Mouse (Mus musculus) liver, embryonic 13.5 days (tissue): ENCODE measurements at regions not wholly inside any gene's neighbourhood (a gene's known extent, or its start where the extent isn't known, plus 50 kb on each side); places are given as distances from the start of the nearest gene placed in this dataset.
"Not testable (repeated sequence)": the region's sequence is repeated elsewhere in the genome, so short reads cannot be mapped to it uniquely, and the experiment has no call there.

Source experiments
- ATAC-seq: fragments of 200-750 bp; cut with Nextera tagmentation; 2 replicates; pipeline ENCODE4 v1.8.0; 2017; ENCODE audit warnings: low read depth, mild to moderate bottlenecking, moderate number of reproducible peaks, moderate library complexity
- DNase-seq: peaks from one replicate; pipeline ENCODE4 v3.0.0; 2022
- H3K27ac ChIP-seq: fragments of 300-500 bp; sonication (generic); 2 replicates; pipeline ENCODE4 v1.5.1; 2015; ENCODE audit warnings: moderate library complexity, mild to moderate bottlenecking, inconsistent platforms
- H3K27me3 ChIP-seq: fragments of 300-500 bp; sonication (generic); 2 replicates; pipeline ENCODE4 v1.6.1; 2015; ENCODE audit warnings: mild to moderate bottlenecking, inconsistent platforms
- H3K36me3 ChIP-seq: fragments of 300-500 bp; sonication (generic); 2 replicates; pipeline ENCODE4 v1.6.1; 2015; ENCODE audit warnings: mild to moderate bottlenecking, inconsistent platforms
- H3K4me1 ChIP-seq: fragments of 300-500 bp; sonication (generic); replicated peaks from 2 replicates; pipeline ENCODE4 v1.6.1; 2015; ENCODE audit warnings: inconsistent platforms
- H3K4me2 ChIP-seq: fragments of 300-500 bp; sonication (generic); 2 replicates; pipeline ENCODE4 v1.6.1; 2015; ENCODE audit warnings: inconsistent platforms, mild to moderate bottlenecking, moderate library complexity
- H3K4me3 ChIP-seq: fragments of 300-500 bp; sonication (generic); replicated peaks from 2 replicates; pipeline ENCODE4 v1.5.1; 2015; ENCODE audit warnings: mild to moderate bottlenecking, inconsistent platforms
- H3K9ac ChIP-seq: fragments of 300-500 bp; sonication (generic); 2 replicates; pipeline ENCODE4 v1.6.1; 2015; ENCODE audit warnings: mild to moderate bottlenecking, inconsistent platforms
- H3K9me3 ChIP-seq: fragments of 300-500 bp; sonication (generic); replicated peaks from 2 replicates; pipeline ENCODE4 v1.6.1; 2016; ENCODE audit warnings: inconsistent platforms
- WGBS: fragments of 180-500 bp; shearing (Covaris S2); methylation state at CpG from one replicate; pipeline ENCODE4 v1.1.7; 2015; ENCODE audit not compliant: insufficient replicate concordance; 5-methylcytosine and 5-hydroxymethylcytosine counted together

GRCm38 (mm10) chr7:64101679-64102078 is 52.0 kb upstream of the Trpm1 start:
- no peak overlapping the region for H3K27ac ChIP-seq
- DNase-seq (no peak), ATAC-seq (no peak)
- no peaks in the 10 kb centered on the region for H3K4me1 ChIP-seq
- H3K4me2 ChIP-seq, result no peak overlapping the region
- 77% methylated on average over 1 of the region's 1 CpGs for WGBS
- H3K36me3 ChIP-seq, result no peaks in the 10 kb centered on the region
- H3K9me3 ChIP-seq, result no peaks in the 10 kb centered on the region
- H3K4me3 ChIP-seq, result no peak overlapping the region
- no peaks in the 10 kb centered on the region for H3K27me3 ChIP-seq
- no peak overlapping the region for H3K9ac ChIP-seq

- Histone ChIP-seq H3K27me3 (no peaks in the 10 kb centered on the region), H3K27ac (no peak overlapping the region), H3K9ac (no peak overlapping the region), H3K9me3 (no peaks in the 10 kb centered on the region), H3K4me1 (no peaks in the 10 kb centered on the region), H3K4me3 (no peak overlapping the region), H3K4me2 (no peak overlapping the region), H3K36me3 (no peaks in the 10 kb centered on the region)
- DNase-seq, result no peak
- WGBS, result 77% methylated on average over 3 of the region's 3 CpGs
- no peak for ATAC-seq
These were observed 54.0 kb upstream of the Trpm1 start for GRCm38 (mm10) chr7:64099606-64100005.

GRCm38 (mm10) chr7:64090067-64090466 is 63.6 kb upstream of the Trpm1 start:
- no peaks in the 10 kb centered on the region for H3K27me3 ChIP-seq
- no peak for DNase-seq
- H3K4me2 ChIP-seq, result no peak overlapping the region
- H3K4me3 ChIP-seq, result no peak overlapping the region
- H3K36me3 ChIP-seq, result no peaks in the 10 kb centered on the region
- H3K27ac ChIP-seq, result no peak overlapping the region
- H3K9me3 ChIP-seq, result 0 out of 2 replicates have a peak, but pooled peaks cover 2% of the 10 kb centered on the region
- no peak overlapping the region for H3K9ac ChIP-seq
- no peak for ATAC-seq
- H3K4me1 ChIP-seq, result no peaks in the 10 kb centered on the region
- WGBS, result 60% methylated on average over 1 of the region's 1 CpGs

GRCm38 (mm10) chr7:64089034-64089433 is 64.6 kb upstream of the Trpm1 start:
- ATAC-seq (no peak), DNase-seq (no peak)
- no peak overlapping the region for H3K4me3 ChIP-seq
- WGBS, result 66% methylated on average over 5 of the region's 5 CpGs
- no peaks in the 10 kb centered on the region for H3K4me1 ChIP-seq
- no peaks in the 10 kb centered on the region for H3K27me3 ChIP-seq
- H3K9me3 ChIP-seq, result 0 out of 2 replicates have a peak, but pooled peaks cover 2% of the 10 kb centered on the region
- no peak overlapping the region for H3K4me2 ChIP-seq
- no peaks in the 10 kb centered on the region for H3K36me3 ChIP-seq
- H3K27ac ChIP-seq, result no peak overlapping the region
- no peak overlapping the region for H3K9ac ChIP-seq

GRCm38 (mm10) chr7:64083978-64084377 is 69.7 kb upstream of the Trpm1 start:
- not testable (repeated sequence) for H3K27ac ChIP-seq, H3K36me3 ChIP-seq, H3K27me3 ChIP-seq, H3K4me3 ChIP-seq, H3K9ac ChIP-seq, DNase-seq, H3K9me3 ChIP-seq, H3K4me2 ChIP-seq, H3K4me1 ChIP-seq, ATAC-seq
- WGBS, result 32% methylated on average over 1 of the region's 1 CpGs

- H3K4me3 ChIP-seq, result no peak overlapping the region
- 61% methylated on average over 5 of the region's 5 CpGs for WGBS
- ATAC-seq (no peak), DNase-seq (no peak)
- no peaks in the 10 kb centered on the region for H3K36me3 ChIP-seq
- no peaks in the 10 kb centered on the region for H3K4me1 ChIP-seq
- H3K4me2 ChIP-seq, result no peak overlapping the region
- no peak overlapping the region for H3K27ac ChIP-seq
- no peaks in the 10 kb centered on the region for H3K27me3 ChIP-seq
- H3K9ac ChIP-seq, result no peak overlapping the region
- H3K9me3 ChIP-seq, result peaks cover 8% of the 10 kb centered on the region; the same call in 1 of the 2 replicates
These were observed 71.0 kb upstream of the Trpm1 start for GRCm38 (mm10) chr7:64082651-64083050.

- WGBS, result 73% methylated on average over 3 of the region's 3 CpGs
- DNase-seq (no peak), ATAC-seq (no peak)
- no peaks in the 10 kb centered on the region for H3K36me3 ChIP-seq
- H3K27me3 ChIP-seq, result no peaks in the 10 kb centered on the region
- H3K4me3 ChIP-seq, result no peak overlapping the region
- H3K4me1 ChIP-seq, result no peaks in the 10 kb centered on the region
- H3K9ac ChIP-seq, result no peak overlapping the region
- H3K9me3 ChIP-seq, result peaks cover 8% of the 10 kb centered on the region; the same call in 1 of the 2 replicates
- H3K4me2 ChIP-seq, result no peak overlapping the region
- H3K27ac ChIP-seq, result no peak overlapping the region
These were observed 71.4 kb upstream of the Trpm1 start for GRCm38 (mm10) chr7:64082201-64082600.

GRCm38 (mm10) chr7:64081618-64082017 is 72.0 kb upstream of the Trpm1 start:
- DNase-seq, result no peak
- WGBS, result 31% methylated on average over 2 of the region's 2 CpGs

GRCm38 (mm10) chr7:64081019-64081418 is 72.6 kb upstream of the Trpm1 start:
- ATAC-seq (no peak), DNase-seq (no peak)
- Histone ChIP-seq H3K27ac (no peak overlapping the region), H3K4me1 (no peaks in the 10 kb centered on the region), H3K36me3 (no peaks in the 10 kb centered on the region), H3K4me3 (no peak overlapping the region), H3K27me3 (no peaks in the 10 kb centered on the region), H3K4me2 (no peak overlapping the region), H3K9ac (no peak overlapping the region), H3K9me3 (peaks cover 8% of the 10 kb centered on the region; the same call in 1 of the 2 replicates)
- WGBS, result 53% methylated on average over 2 of the region's 2 CpGs

More at GRCm38 (mm10) chr7:64081618-64082017, 72.0 kb upstream of the Trpm1 start:
- Histone ChIP-seq H3K4me1 (no peaks in the 10 kb centered on the region), H3K27ac (no peak overlapping the region), H3K27me3 (no peaks in the 10 kb centered on the region), H3K9ac (no peak overlapping the region), H3K36me3 (no peaks in the 10 kb centered on the region), H3K9me3 (peaks cover 8% of the 10 kb centered on the region; the same call in 1 of the 2 replicates), H3K4me3 (no peak overlapping the region), H3K4me2 (no peak overlapping the region)
- ATAC-seq, result no peak

- H3K4me3 ChIP-seq, result no peak overlapping the region
- ATAC-seq, result no peak
- H3K9me3 ChIP-seq, result peaks cover 8% of the 10 kb centered on the region; the same call in 1 of the 2 replicates
- WGBS, result 73% methylated on average over 3 of the region's 3 CpGs
- no peaks in the 10 kb centered on the region for H3K4me1 ChIP-seq
- no peak overlapping the region for H3K9ac ChIP-seq
- no peak overlapping the region for H3K27ac ChIP-seq
- no peak for DNase-seq
- H3K27me3 ChIP-seq, result no peaks in the 10 kb centered on the region
- no peak overlapping the region for H3K4me2 ChIP-seq
- H3K36me3 ChIP-seq, result no peaks in the 10 kb centered on the region
These were observed 74.3 kb upstream of the Trpm1 start for GRCm38 (mm10) chr7:64079301-64079700.

GRCm38 (mm10) chr7:64078646-64079045 is 75.0 kb upstream of the Trpm1 start:
- no peaks in the 10 kb centered on the region for H3K4me1 ChIP-seq
- DNase-seq (no peak), ATAC-seq (no peak)
- no peaks in the 10 kb centered on the region for H3K36me3 ChIP-seq
- no peak overlapping the region for H3K4me3 ChIP-seq
- no peaks in the 10 kb centered on the region for H3K27me3 ChIP-seq
- no peak overlapping the region for H3K9ac ChIP-seq
- no peak overlapping the region for H3K4me2 ChIP-seq
- H3K27ac ChIP-seq, result no peak overlapping the region
- H3K9me3 ChIP-seq, result peaks cover 4% of the 10 kb centered on the region; the same call in 1 of the 2 replicates
- 65% methylated on average over 1 of the region's 1 CpGs for WGBS

GRCm38 (mm10) chr7:64077526-64077925 is 76.1 kb upstream of the Trpm1 start:
- Histone ChIP-seq H3K9me3 (0 out of 2 replicates have a peak, but pooled peaks cover 2% of the 10 kb centered on the region), H3K4me2 (no peak overlapping the region), H3K4me1 (no peaks in the 10 kb centered on the region), H3K27me3 (no peaks in the 10 kb centered on the region), H3K9ac (no peak overlapping the region), H3K27ac (no peak overlapping the region), H3K4me3 (no peak overlapping the region), H3K36me3 (no peaks in the 10 kb centered on the region)
- ATAC-seq (no peak), DNase-seq (no peak)
- 50% methylated on average over 4 of the region's 4 CpGs for WGBS
